Mouse (Mus musculus) lung, postnatal 0 days (tissue): ENCODE data around the gene Fnip2. TPM values are rescaled to one million over a fixed set of nuclear protein-coding genes. Genes with fewer than 3 reads are reported as not detected.

ENCODE experiments used
- ATAC-seq: fragments of 200-750 bp; cut with Nextera tagmentation; 2 replicates; pipeline ENCODE4 v1.8.0; 2017; ENCODE audit warnings: moderate library complexity
- DNase-seq: peaks from one replicate; pipeline ENCODE4 v3.0.0-alpha.2; 2016; ENCODE audit warnings: low spot score
- H3K27ac ChIP-seq: fragments of 300-500 bp; sonication (generic); 2 replicates; pipeline ENCODE4 v1.5.1; 2014; ENCODE audit warnings: antibody characterized with exemption, mild to moderate bottlenecking, low read length, mixed read lengths
- H3K27me3 ChIP-seq: fragments of 300-500 bp; sonication (generic); replicated peaks from 2 replicates; pipeline ENCODE4 v1.6.1; 2014; ENCODE audit warnings: low read length, mixed read lengths; ENCODE audit not compliant: insufficient read depth
- H3K36me3 ChIP-seq: fragments of 300-500 bp; sonication (generic); 2 replicates; pipeline ENCODE4 v1.6.1; 2014; ENCODE audit warnings: low read length, mixed read lengths; ENCODE audit not compliant: insufficient read depth
- H3K4me1 ChIP-seq: fragments of 300-500 bp; sonication (generic); 2 replicates; pipeline ENCODE4 v1.6.1; 2014; ENCODE audit warnings: antibody characterized with exemption, low read depth, low read length, mixed read lengths; ENCODE audit not compliant: insufficient read depth
- H3K4me2 ChIP-seq: fragments of 300-500 bp; sonication (generic); replicated peaks from 2 replicates; pipeline ENCODE4 v1.6.1; 2014; ENCODE audit warnings: low read depth, mild to moderate bottlenecking, low read length, moderate library complexity, mixed read lengths
- H3K4me3 ChIP-seq: fragments of 300-500 bp; sonication (generic); 2 replicates; pipeline ENCODE4 v1.5.1; 2014; ENCODE audit warnings: low read depth, low read length
- H3K9ac ChIP-seq: fragments of 300-500 bp; sonication (generic); replicated peaks from 2 replicates; pipeline ENCODE4 v1.6.1; 2014; ENCODE audit warnings: low read depth, mild to moderate bottlenecking
- H3K9me3 ChIP-seq: fragments of 300-500 bp; sonication (generic); 2 replicates; pipeline ENCODE4 v1.6.1; 2016; ENCODE audit warnings: low read length, mixed read lengths
- CTCF ChIP-seq: IDR thresholded peaks from 2 replicates; pipeline ENCODE4 v1.5.1; 2016; ENCODE audit warnings: antibody characterized with exemption, mild to moderate bottlenecking
- EP300 ChIP-seq: IDR thresholded peaks from 2 replicates; pipeline ENCODE4 v1.6.1; 2016; ENCODE audit warnings: antibody characterized with exemption, mild to moderate bottlenecking, control low read depth
- WGBS: fragments of 180-500 bp; shearing (Covaris S2); extraction: QIAGEN DNeasy Blood & Tissue Kit; methylation state at CpG from one replicate; pipeline ENCODE4 v1.1.7; 2014; 5-methylcytosine and 5-hydroxymethylcytosine counted together
- polyA plus RNA-seq: library from polyadenylated mRNA; unstranded; fragments of >200 nt; fragmentation: Nextera tagmentation; extraction: Ambion mirVana; gene quantifications from 2 replicates; pipeline ENCODE4 v1.2.1, GENCODE M21; 2015

The Fnip2 gene
- polyA plus RNA-seq, 1 experiment from 2014 or later = 3.5 TPM

DNA sequence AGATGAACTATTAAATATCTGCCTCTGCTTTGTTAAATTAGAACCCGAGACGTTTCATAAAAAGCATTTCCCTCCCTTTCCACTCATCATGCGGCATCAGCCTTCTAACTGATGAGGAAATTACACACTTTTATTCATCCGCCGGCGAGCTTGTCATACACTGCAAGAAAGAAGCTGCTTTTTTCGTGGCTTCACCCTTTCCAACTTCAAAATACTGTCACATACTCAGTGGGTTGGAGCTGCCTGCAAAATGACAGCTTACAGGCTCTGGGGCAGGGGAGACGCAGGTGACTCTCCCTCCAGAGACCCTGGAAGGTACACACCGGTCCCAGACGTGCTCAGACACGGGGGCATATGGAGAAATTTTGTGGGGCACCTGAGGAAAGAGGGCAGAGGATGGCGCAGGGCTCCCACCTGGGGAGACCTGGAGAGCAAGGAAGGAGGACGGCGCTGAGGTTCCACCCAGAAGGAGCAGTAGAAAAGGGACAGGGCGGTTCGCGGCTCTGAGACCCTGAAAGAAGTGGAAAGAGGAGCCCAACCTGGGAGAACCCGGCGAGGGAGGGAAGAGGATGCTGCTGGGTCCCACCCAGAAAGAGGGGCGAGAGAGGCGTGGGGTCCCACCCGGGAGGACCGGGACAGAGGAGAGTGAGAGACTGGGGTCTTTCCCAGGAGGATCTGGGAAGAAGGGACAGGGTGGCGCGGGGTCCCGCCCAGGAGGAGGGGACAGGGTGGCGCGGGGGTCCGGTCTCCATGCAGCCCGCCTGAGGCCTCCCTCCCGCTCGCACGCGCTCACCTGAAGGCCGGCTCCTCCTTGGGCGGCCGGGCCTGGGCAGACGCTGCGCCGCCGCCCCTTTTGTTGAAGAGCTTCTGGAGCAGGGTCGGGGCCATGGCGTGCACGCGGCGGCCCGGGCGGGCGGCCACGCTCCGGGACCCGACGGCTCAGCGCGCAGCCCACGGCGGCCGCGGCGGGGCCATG, 592 bp downstream of the Fnip2 start:
- Histone ChIP-seq H3K9me3 (no peaks in the 10 kb centered on the region), H3K27ac (peak overlapping the region; percentile 85), H3K4me1 (no peaks in the 10 kb centered on the region), H3K9ac (peak overlapping the region; percentile 64), H3K4me2 (peak overlapping the region; percentile 85), H3K4me3 (peak overlapping the region; percentile 72), H3K36me3 (no peaks in the 10 kb centered on the region), H3K27me3 (no peaks in the 10 kb centered on the region)
- ATAC-seq (no peak), DNase-seq (no peak)
- WGBS = 3% methylated on average over 49 of the region's 60 CpGs
- TF ChIP-seq CTCF (no peak), EP300 (no peak)

DNA sequence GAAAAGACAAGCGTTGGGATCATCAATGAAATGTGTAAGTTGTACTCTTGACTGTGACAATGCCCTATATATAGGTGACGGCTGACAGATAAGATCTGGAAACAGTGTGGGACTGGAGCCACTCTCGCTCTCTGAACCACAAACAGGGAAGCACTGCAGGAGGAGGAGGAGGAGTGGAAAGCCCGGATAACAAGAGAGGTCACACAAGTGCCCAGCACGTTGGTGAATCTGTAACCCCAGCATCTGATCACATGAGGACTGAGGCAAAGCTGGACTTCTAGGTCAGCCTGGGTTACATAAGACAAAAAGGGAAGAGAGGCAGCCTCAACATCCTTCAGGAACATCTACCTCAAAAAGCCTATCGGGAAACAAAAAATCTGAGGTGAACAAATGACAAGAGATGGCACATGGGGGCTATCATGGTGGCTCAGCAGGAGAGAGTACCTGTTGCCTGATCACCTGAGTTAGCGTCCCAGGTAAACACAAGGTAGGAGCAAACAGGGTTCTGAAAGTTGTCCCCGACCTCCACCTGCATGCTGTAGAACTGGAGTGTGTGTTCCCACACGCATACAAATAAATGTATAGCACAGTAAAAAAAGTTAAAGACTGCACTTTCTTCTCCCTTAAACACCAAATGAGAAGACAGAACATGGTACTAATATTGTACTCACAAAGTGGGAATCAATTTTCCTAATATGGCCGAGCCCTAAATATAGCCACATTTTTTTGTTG, 2.6 kb downstream of the Fnip2 start:
- no peak overlapping the region for H3K9ac ChIP-seq
- H3K4me2 ChIP-seq = no peak overlapping the region
- no peaks in the 10 kb centered on the region for H3K36me3 ChIP-seq
- 55% methylated on average over 10 of the region's 10 CpGs for WGBS
- TF ChIP-seq CTCF = no peak
- TF ChIP-seq EP300 = no peak
- H3K9me3 ChIP-seq = no peaks in the 10 kb centered on the region
- no peaks in the 10 kb centered on the region for H3K27me3 ChIP-seq
- H3K4me3 ChIP-seq = no peak overlapping the region
- ATAC-seq = no peak
- H3K4me1 ChIP-seq = no peaks in the 10 kb centered on the region
- no peak overlapping the region for H3K27ac ChIP-seq
- DNase-seq = no peak

DNA sequence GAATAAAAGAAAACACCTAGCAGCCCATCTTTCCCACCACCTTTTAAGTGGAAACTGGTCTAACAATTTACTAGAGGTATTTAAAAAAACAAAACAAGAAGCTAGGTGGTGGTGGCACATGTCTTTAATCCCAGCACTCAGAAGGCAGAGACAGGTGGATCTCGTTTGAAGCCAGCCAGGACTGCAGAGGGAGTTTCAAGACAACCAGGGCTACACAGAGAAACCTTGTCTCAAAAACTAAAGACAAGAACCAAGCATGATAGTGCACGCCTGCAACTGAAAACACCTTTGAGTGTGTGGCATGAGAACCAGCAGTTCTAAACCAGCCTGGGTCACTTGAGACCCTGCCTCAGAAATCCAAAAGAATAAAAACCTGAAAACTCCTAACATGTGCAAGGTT, 4.1 kb downstream of the Fnip2 start:
- Histone ChIP-seq H3K9ac (no peak overlapping the region), H3K4me1 (peaks cover 12% of the 10 kb centered on the region; the same call in 1 of the 2 replicates), H3K27me3 (no peaks in the 10 kb centered on the region), H3K9me3 (no peaks in the 10 kb centered on the region), H3K27ac (no peak overlapping the region), H3K4me3 (no peak overlapping the region), H3K36me3 (no peaks in the 10 kb centered on the region), H3K4me2 (no peak overlapping the region)
- TF ChIP-seq CTCF = no peak
- no peak for TF ChIP-seq EP300
- no peak for DNase-seq
- no peak for ATAC-seq
- WGBS = 87% methylated on average over 2 of the region's 2 CpGs

DNA sequence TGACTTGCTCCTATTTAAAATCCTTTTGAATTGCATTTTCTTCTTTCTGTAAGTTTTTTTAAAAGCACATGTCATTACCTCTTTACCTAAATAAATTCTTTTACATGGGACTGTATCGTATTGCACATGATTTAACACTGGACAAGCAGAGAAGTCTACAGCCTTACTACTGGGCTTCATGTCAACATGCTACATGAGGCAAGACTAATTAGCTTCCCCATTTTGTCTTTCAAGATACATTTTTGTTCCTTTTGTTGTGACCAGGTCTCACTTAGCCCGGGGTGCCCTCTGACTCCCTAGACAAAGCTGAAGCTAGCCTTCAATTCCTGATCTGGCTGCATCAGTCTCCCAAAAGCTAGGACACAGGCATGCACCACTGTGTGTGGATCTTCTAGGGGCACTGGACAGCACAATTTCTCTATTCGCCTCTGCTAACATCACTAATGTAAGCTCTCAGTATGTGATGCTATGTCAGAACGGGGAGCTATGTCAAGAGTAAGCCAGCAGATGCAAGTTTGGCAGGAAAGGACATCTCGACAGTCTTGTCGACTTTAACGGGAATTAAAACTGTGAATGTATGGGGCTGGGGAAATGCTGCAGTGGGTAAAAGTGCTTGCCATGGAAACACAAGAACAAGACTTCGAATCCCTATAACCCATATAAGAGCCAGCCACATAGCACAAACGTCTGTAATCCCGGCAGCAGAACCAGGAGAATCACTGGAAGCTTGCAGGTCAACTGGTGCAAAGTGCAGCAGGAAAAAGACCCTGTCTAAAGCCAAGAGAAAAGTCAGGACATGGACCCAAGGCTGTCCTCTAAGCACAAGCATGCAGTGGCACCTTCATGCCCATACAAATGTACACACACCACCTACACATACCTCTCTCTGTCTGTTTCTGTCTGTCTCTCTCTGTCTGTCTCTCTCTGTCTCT, 5.5 kb downstream of the Fnip2 start:
- Histone ChIP-seq H3K36me3 (no peaks in the 10 kb centered on the region), H3K4me2 (no peak overlapping the region), H3K27ac (no peak overlapping the region), H3K27me3 (no peaks in the 10 kb centered on the region), H3K9ac (no peak overlapping the region), H3K4me1 (peaks cover 12% of the 10 kb centered on the region; the same call in 1 of the 2 replicates), H3K9me3 (no peaks in the 10 kb centered on the region), H3K4me3 (no peak overlapping the region)
- TF ChIP-seq EP300 (no peak), CTCF (no peak)
- WGBS = 78% methylated on average over 10 of the region's 10 CpGs
- no peak for DNase-seq
- no peak for ATAC-seq

DNA sequence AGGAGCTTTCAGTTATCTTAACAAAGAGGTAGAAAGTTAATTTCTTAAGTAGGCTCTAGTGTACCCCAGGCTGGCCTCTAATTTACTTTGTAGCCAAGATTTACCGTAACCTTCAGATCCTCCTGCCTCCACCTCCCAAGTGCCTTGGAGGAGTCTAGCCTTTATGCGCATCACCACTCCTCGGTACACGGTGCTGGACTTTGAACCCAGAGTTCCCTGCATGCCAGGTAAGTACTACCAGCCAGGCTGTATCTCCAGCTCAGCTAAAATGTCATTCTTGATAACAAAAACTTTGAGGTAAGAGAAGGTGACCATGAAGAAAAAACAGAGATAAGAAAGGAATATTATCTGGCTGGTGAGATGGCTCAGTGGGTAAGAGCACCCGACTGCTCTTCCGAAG, 7.0 kb downstream of the Fnip2 start:
- ATAC-seq (no peak), DNase-seq (no peak)
- H3K27me3 ChIP-seq = no peaks in the 10 kb centered on the region
- no peak overlapping the region for H3K4me3 ChIP-seq
- TF ChIP-seq CTCF = no peak
- no peak for TF ChIP-seq EP300
- no peaks in the 10 kb centered on the region for H3K36me3 ChIP-seq
- no peak overlapping the region for H3K4me2 ChIP-seq
- peaks cover 12% of the 10 kb centered on the region; the same call in 1 of the 2 replicates for H3K4me1 ChIP-seq
- no peaks in the 10 kb centered on the region for H3K9me3 ChIP-seq
- H3K9ac ChIP-seq = no peak overlapping the region
- no peak overlapping the region for H3K27ac ChIP-seq
- WGBS = 93% methylated on average over 6 of the region's 6 CpGs
